In genomic region chr19:16728729-16729128, GRCm38 (mm10) we compare ENCODE assay signal across 16 mouse cellular contexts. TPM values are rescaled to one million over a fixed set of nuclear protein-coding genes. Genes with fewer than 3 reads are reported as not detected.
DNase-seq lines count a peak whose midpoint lies in the region; ATAC-seq and TF ChIP-seq lines count a peak whose summit lies in the region.
"Had no signal": no experiment of that assay in that cellular context is flagged by ENCODE, and none has a peak within 500 bp of the region (broad histone marks: within the 10 kb centered on the region; RNA-seq: fewer than 3 reads in every experiment).

No protein-coding gene starts in this region.

- in situ Hi-C loops in Patski (cut with MboI; ENCODE audit: low pct_unique_long_range_greater_than_20kb) = no loop called here

- CTCF ChIA-PET in Patski (lab: Charles Lee) = interaction anchor here (0.9 to 2.4 kb wide), 3 partner anchors 8 to 14 kb away, joined by 4 to 9 read pairs (median 5); no protein-coding TSS in a partner anchor

- DNase-seq in embryo, embryonic 10.5 days (ENCODE audit: low spot score) = peak; percentile 6
- DNase-seq in embryo, embryonic 9.5 days (ENCODE audit: extremely low spot score) = no peak
- peak; percentile 3 for DNase-seq in kidney, postnatal 14 days
- no peak for DNase-seq in kidney, adult 8-10 months
- DNase-seq in 3T3-L1 (ENCODE audit: low read depth, low spot score) = peak; percentile 56
- DNase-seq in Patski (ENCODE audit: low read depth, low spot score) = no peak
- no peak for DNase-seq in thymus, postnatal 10 days (ENCODE audit: low spot score in 2 of 2)
- no peak for DNase-seq in thymus, postnatal 36 days
- DNase-seq: adrenal gland, postnatal 14 days; gastrocnemius, postnatal 25 days; left cerebral cortex, postnatal 4 days; lung, adult 18-20 months; right cerebral cortex, postnatal 25 days had no signal

- no peak for ATAC-seq in Patski

- POLR2A ChIA-PET in Patski (lab: Charles Lee) = no interaction called here

- H3K27me3 ChIP-seq in Patski = no peaks in the 10 kb centered on the region
- H3K27me3 ChIP-seq: CH12.LX; hindbrain, embryonic 13.5 days; megakaryocyte, embryonic 14.5 days had no signal

- peak; percentile 58 for TF ChIP-seq CTCF in Patski (IDR thresholded peaks at IDR 0.05)

RNA-seq across cellular contexts. Expression of gene Vps13a, which starts 52.0 kb away (rescaled TPM):
- polyA plus RNA-seq in Patski (2021) = 40.1 TPM

Comparison
In these comparisons a context has a peak if more than half of its experiments do, and no peak if none do; other contexts are left out.
1. DNase-seq: peak in embryo, embryonic 10.5 days (single experiment), kidney, postnatal 14 days (single experiment) and 3T3-L1 (single experiment); none in embryo, embryonic 9.5 days (single experiment), kidney, adult 8-10 months (0 of 2), Patski (single experiment), thymus, postnatal 10 days (0 of 2) and thymus, postnatal 36 days (0 of 2).